Mouse (Mus musculus): ENCODE data around the gene Npnt. TPM values are rescaled to one million over a fixed set of nuclear protein-coding genes. Genes with fewer than 3 reads are reported as not detected.

Gene Npnt
- polyA plus RNA-seq, 1 experiment from 2014 or later = 11.4 TPM

DNA sequence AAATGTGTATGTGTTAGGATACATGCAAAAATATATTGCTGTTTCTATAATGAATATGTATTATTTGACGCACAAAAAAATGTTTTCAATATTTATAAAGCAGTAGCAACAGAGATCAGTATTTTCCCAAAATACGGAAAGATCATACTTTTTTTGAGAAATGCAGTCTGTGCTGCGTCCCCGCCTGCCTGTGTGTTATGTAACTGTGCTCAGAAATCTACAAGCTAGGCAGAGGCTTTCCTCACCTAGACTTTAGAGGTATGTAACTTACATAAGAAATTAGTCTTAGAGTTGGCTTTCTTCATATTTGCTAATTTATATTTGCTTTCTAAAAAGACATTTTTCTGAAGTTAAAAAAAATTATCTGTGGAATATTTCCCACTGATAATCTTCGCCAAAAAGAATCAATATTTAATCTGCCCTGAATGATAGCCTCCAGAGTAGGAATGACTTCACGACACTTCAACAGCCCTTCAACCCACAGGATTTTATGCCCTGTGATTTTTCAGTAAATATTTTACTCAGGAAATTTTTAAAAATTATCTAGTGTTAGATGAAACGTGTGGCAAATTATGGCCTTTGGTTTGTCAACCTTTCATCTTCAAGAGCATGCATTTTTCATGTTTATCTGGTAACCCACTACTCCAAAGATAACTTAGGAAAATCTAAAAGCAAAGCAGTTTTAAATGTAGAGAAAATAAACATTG lies 44.7 kb downstream of the Npnt start:
- no peak overlapping the region for H3K4me2 ChIP-seq (replicated peaks; ENCODE audit: low read depth, low read length)
- no peak overlapping the region for H3K4me3 ChIP-seq (ENCODE audit: low read depth, low read length)
- no peaks in the 10 kb centered on the region for H3K36me3 ChIP-seq (ENCODE audit: control insufficient read depth, insufficient read depth, low read length)
- ATAC-seq (ENCODE audit: low FRiP score) (no peak), DNase-seq (ENCODE audit: low spot score) (no peak)
- WGBS = 90% methylated on average over 7 of the region's 7 CpGs
- H3K4me1 ChIP-seq (replicated peaks; ENCODE audit: control insufficient read depth, insufficient read depth, low read length) = no peaks in the 10 kb centered on the region
- no peaks in the 10 kb centered on the region for H3K9me3 ChIP-seq (ENCODE audit: control insufficient read depth, low read length)
- H3K27ac ChIP-seq (ENCODE audit: low read depth, low read length) = no peak overlapping the region
- no peaks in the 10 kb centered on the region for H3K27me3 ChIP-seq (ENCODE audit: control insufficient read depth, insufficient read depth, low read length)
- no peak overlapping the region for H3K9ac ChIP-seq (ENCODE audit: low read depth, low read length)

DNA sequence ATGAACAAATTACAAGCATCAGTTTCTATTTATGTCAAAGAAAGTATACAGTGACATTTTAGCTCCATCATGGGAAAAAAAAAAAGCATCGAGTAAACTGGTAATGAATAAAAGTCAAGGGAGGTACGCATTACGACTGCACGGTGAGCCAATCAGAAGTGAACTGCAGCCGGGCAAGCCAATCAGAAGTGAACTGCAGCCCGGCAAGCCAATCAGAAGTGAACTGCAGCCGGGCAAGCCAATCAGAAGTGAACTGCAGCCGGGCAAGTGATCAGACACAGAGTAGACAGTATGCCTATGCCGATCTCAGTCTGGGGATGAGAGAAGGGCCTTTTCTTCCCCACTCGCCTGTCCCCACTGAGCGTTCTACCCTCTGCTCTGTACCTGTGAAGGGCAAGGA lies 46.7 kb downstream of the Npnt start:
- no peaks in the 10 kb centered on the region for H3K36me3 ChIP-seq (ENCODE audit: control insufficient read depth, insufficient read depth, low read length)
- H3K9me3 ChIP-seq (ENCODE audit: control insufficient read depth, low read length) = no peaks in the 10 kb centered on the region
- ATAC-seq (ENCODE audit: low FRiP score) (no peak), DNase-seq (ENCODE audit: low spot score) (no peak)
- H3K27ac ChIP-seq (ENCODE audit: low read depth, low read length) = no peak overlapping the region
- 96% methylated on average over 11 of the region's 11 CpGs for WGBS
- H3K4me3 ChIP-seq (ENCODE audit: low read depth, low read length) = no peak overlapping the region
- H3K27me3 ChIP-seq (ENCODE audit: control insufficient read depth, insufficient read depth, low read length) = no peaks in the 10 kb centered on the region
- H3K4me2 ChIP-seq (replicated peaks; ENCODE audit: low read depth, low read length) = no peak overlapping the region
- H3K9ac ChIP-seq (ENCODE audit: low read depth, low read length) = no peak overlapping the region
- no peaks in the 10 kb centered on the region for H3K4me1 ChIP-seq (replicated peaks; ENCODE audit: control insufficient read depth, insufficient read depth, low read length)

GRCm38 (mm10) chr3:132902921-132903320 lies 47.2 kb downstream of the Npnt start:
- Histone ChIP-seq H3K4me3 (ENCODE audit: low read depth, low read length) (no peak overlapping the region), H3K36me3 (ENCODE audit: control insufficient read depth, insufficient read depth, low read length) (no peaks in the 10 kb centered on the region), H3K4me1 (replicated peaks; ENCODE audit: control insufficient read depth, insufficient read depth, low read length) (no peaks in the 10 kb centered on the region), H3K27me3 (ENCODE audit: control insufficient read depth, insufficient read depth, low read length) (no peaks in the 10 kb centered on the region), H3K27ac (ENCODE audit: low read depth, low read length) (no peak overlapping the region), H3K9ac (ENCODE audit: low read depth, low read length) (no peak overlapping the region), H3K4me2 (replicated peaks; ENCODE audit: low read depth, low read length) (no peak overlapping the region), H3K9me3 (ENCODE audit: control insufficient read depth, low read length) (no peaks in the 10 kb centered on the region)
- no peak for DNase-seq (ENCODE audit: low spot score)
- ATAC-seq (ENCODE audit: low FRiP score) = no peak
- 93% methylated on average over 5 of the region's 5 CpGs for WGBS

- Histone ChIP-seq H3K4me1 (replicated peaks; ENCODE audit: control insufficient read depth, insufficient read depth, low read length) (no peaks in the 10 kb centered on the region), H3K27me3 (ENCODE audit: control insufficient read depth, insufficient read depth, low read length) (no peaks in the 10 kb centered on the region), H3K9me3 (ENCODE audit: control insufficient read depth, low read length) (no peaks in the 10 kb centered on the region), H3K27ac (ENCODE audit: low read depth, low read length) (no peak overlapping the region), H3K9ac (ENCODE audit: low read depth, low read length) (no peak overlapping the region), H3K4me2 (replicated peaks; ENCODE audit: low read depth, low read length) (no peak overlapping the region), H3K36me3 (ENCODE audit: control insufficient read depth, insufficient read depth, low read length) (no peaks in the 10 kb centered on the region), H3K4me3 (ENCODE audit: low read depth, low read length) (no peak overlapping the region)
- 79% methylated on average over 6 of the region's 6 CpGs for WGBS
- ATAC-seq (ENCODE audit: low FRiP score) (no peak), DNase-seq (ENCODE audit: low spot score) (no peak)
Observed at GRCm38 (mm10) chr3:132902206-132902605, 47.9 kb downstream of the Npnt start.

- no peak overlapping the region for H3K4me2 ChIP-seq (replicated peaks; ENCODE audit: low read depth, low read length)
- DNase-seq (ENCODE audit: low spot score) = no peak
- H3K27ac ChIP-seq (ENCODE audit: low read depth, low read length) = no peak overlapping the region
- H3K9me3 ChIP-seq (ENCODE audit: control insufficient read depth, low read length) = no peaks in the 10 kb centered on the region
- no peak for ATAC-seq (ENCODE audit: low FRiP score)
- no peak overlapping the region for H3K9ac ChIP-seq (ENCODE audit: low read depth, low read length)
- WGBS = 92% methylated on average over 4 of the region's 4 CpGs
- no peak overlapping the region for H3K4me3 ChIP-seq (ENCODE audit: low read depth, low read length)
- no peaks in the 10 kb centered on the region for H3K27me3 ChIP-seq (ENCODE audit: control insufficient read depth, insufficient read depth, low read length)
- no peaks in the 10 kb centered on the region for H3K4me1 ChIP-seq (replicated peaks; ENCODE audit: control insufficient read depth, insufficient read depth, low read length)
- H3K36me3 ChIP-seq (ENCODE audit: control insufficient read depth, insufficient read depth, low read length) = no peaks in the 10 kb centered on the region
Observed at GRCm38 (mm10) chr3:132897891-132898290, 52.2 kb downstream of the Npnt start.

GRCm38 (mm10) chr3:132897390-132897789 lies 52.7 kb downstream of the Npnt start:
- no peaks in the 10 kb centered on the region for H3K36me3 ChIP-seq (ENCODE audit: control insufficient read depth, insufficient read depth, low read length)
- H3K9ac ChIP-seq (ENCODE audit: low read depth, low read length) = no peak overlapping the region
- no peaks in the 10 kb centered on the region for H3K27me3 ChIP-seq (ENCODE audit: control insufficient read depth, insufficient read depth, low read length)
- H3K4me3 ChIP-seq (ENCODE audit: low read depth, low read length) = no peak overlapping the region
- 85% methylated on average over 5 of the region's 5 CpGs for WGBS
- no peaks in the 10 kb centered on the region for H3K4me1 ChIP-seq (replicated peaks; ENCODE audit: control insufficient read depth, insufficient read depth, low read length)
- no peak for ATAC-seq (ENCODE audit: low FRiP score)
- H3K9me3 ChIP-seq (ENCODE audit: control insufficient read depth, low read length) = no peaks in the 10 kb centered on the region
- no peak overlapping the region for H3K4me2 ChIP-seq (replicated peaks; ENCODE audit: low read depth, low read length)
- H3K27ac ChIP-seq (ENCODE audit: low read depth, low read length) = no peak overlapping the region
- no peak for DNase-seq (ENCODE audit: low spot score)

- H3K4me2 ChIP-seq (replicated peaks; ENCODE audit: low read depth, low read length) = no peak overlapping the region
- no peaks in the 10 kb centered on the region for H3K36me3 ChIP-seq (ENCODE audit: control insufficient read depth, insufficient read depth, low read length)
- no peaks in the 10 kb centered on the region for H3K27me3 ChIP-seq (ENCODE audit: control insufficient read depth, insufficient read depth, low read length)
- H3K27ac ChIP-seq (ENCODE audit: low read depth, low read length) = no peak overlapping the region
- no peak overlapping the region for H3K9ac ChIP-seq (ENCODE audit: low read depth, low read length)
- ATAC-seq (ENCODE audit: low FRiP score) (no peak), DNase-seq (ENCODE audit: low spot score) (no peak)
- no peaks in the 10 kb centered on the region for H3K9me3 ChIP-seq (ENCODE audit: control insufficient read depth, low read length)
- WGBS = 87% methylated on average over 7 of the region's 7 CpGs
- H3K4me1 ChIP-seq (replicated peaks; ENCODE audit: control insufficient read depth, insufficient read depth, low read length) = no peaks in the 10 kb centered on the region
- H3K4me3 ChIP-seq (ENCODE audit: low read depth, low read length) = no peak overlapping the region
Observed at GRCm38 (mm10) chr3:132894086-132894485, 56.0 kb downstream of the Npnt start.

DNA sequence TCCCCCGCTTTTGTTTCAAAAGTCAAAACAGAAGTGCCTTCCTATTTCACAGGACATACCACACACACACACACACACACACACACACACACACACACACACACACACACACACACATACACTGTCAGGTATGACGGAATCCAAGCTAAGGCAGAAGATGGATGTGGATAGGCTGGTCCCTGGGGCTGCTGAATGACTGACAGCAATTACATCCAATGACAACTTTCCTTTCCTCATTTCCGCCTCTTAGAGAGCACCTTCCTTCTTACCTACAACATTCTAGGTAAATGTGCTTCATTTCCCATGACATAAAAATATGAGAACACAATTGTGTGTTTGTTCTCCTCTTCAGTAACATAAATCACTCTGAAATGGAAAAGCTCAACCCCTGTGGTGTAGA lies 56.4 kb downstream of the Npnt start:
- Histone ChIP-seq H3K9ac (ENCODE audit: low read depth, low read length) (no peak overlapping the region), H3K4me2 (replicated peaks; ENCODE audit: low read depth, low read length) (no peak overlapping the region), H3K4me3 (ENCODE audit: low read depth, low read length) (no peak overlapping the region), H3K36me3 (ENCODE audit: control insufficient read depth, insufficient read depth, low read length) (no peaks in the 10 kb centered on the region), H3K27ac (ENCODE audit: low read depth, low read length) (no peak overlapping the region), H3K9me3 (ENCODE audit: control insufficient read depth, low read length) (no peaks in the 10 kb centered on the region), H3K27me3 (ENCODE audit: control insufficient read depth, insufficient read depth, low read length) (no peaks in the 10 kb centered on the region), H3K4me1 (replicated peaks; ENCODE audit: control insufficient read depth, insufficient read depth, low read length) (no peaks in the 10 kb centered on the region)
- 98% methylated on average over 3 of the region's 3 CpGs for WGBS
- ATAC-seq (ENCODE audit: low FRiP score) (no peak), DNase-seq (ENCODE audit: low spot score) (no peak)

GRCm38 (mm10) chr3:132893044-132893443 lies 57.0 kb downstream of the Npnt start:
- Histone ChIP-seq H3K9ac (ENCODE audit: low read depth, low read length) (no peak overlapping the region), H3K4me3 (ENCODE audit: low read depth, low read length) (no peak overlapping the region), H3K27me3 (ENCODE audit: control insufficient read depth, insufficient read depth, low read length) (no peaks in the 10 kb centered on the region), H3K4me2 (replicated peaks; ENCODE audit: low read depth, low read length) (no peak overlapping the region), H3K4me1 (replicated peaks; ENCODE audit: control insufficient read depth, insufficient read depth, low read length) (no peaks in the 10 kb centered on the region), H3K36me3 (ENCODE audit: control insufficient read depth, insufficient read depth, low read length) (no peaks in the 10 kb centered on the region), H3K9me3 (ENCODE audit: control insufficient read depth, low read length) (no peaks in the 10 kb centered on the region), H3K27ac (ENCODE audit: low read depth, low read length) (no peak overlapping the region)
- DNase-seq (ENCODE audit: low spot score) (no peak), ATAC-seq (ENCODE audit: low FRiP score) (no peak)
- 88% methylated on average over 7 of the region's 7 CpGs for WGBS
